Mouse (Mus musculus) frontal cortex, adult 2 months (tissue): Measurements from ENCODE around the gene Gm12666. TPM values are rescaled to one million over a fixed set of nuclear protein-coding genes. Genes with fewer than 3 reads are reported as not detected.
"Not testable (repeated sequence)": the region's sequence is repeated elsewhere in the genome, so short reads cannot be mapped to it uniquely, and the experiment has no call there.

Experiments
- DNase-seq, 2 experiments: peaks; one replicate each; pipeline ENCODE4 v3.0.0; 2022; ENCODE audit warnings: low spot score in 1 of 2; ENCODE audit errors: extremely low spot score in 1 of 2
- polyA plus RNA-seq: library from polyadenylated mRNA; depleted of rRNA; stranded (reverse); fragments of >200 nt; gene quantifications from 2 replicates; pipeline ENCODE4 v1.2.3, GENCODE M21; 2012; rRNA removed

The Gm12666 gene
- not detected in 2 replicates for polyA plus RNA-seq

DNA sequence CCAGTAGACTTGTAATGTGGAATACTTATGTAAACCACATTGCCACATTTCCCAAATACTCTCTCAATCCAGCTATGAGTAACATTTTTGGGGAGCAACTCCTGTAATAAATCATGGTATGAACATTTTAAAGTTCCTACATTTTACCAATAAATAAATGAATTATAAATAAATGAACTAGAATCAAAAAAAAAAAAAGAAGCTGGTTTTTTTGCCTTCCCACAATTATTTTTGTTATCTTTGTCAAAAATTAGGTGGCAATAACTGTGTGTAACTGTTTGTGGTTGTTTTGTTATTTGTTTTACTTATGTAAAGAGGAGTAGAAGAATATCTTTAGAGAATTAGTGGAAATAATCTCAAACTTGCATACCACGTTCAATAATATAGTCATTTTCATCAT lies at the start of gene Gm12666:
Gm12666 (minus strand) TSS at position 101 of the 400 bp plus-strand sequence.
- DNase-seq: not testable (repeated sequence)

DNA sequence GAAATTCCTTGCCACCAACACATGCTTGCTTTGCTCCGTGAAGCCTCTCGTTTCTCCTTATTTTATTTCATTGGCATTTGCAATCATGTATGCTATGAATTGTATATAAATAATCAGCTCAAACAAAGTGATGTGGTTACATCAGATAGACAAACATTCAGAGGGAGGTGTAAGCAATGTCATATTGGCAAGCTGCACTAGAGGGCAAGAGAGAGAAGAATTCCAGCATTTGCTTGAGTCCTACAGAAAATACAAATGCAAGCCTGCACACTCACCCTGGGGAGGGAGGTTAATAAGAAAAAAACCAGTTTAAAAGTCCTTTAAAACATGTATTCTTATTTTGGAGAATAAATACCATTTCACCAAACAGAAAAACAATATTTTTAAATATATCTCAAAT lies 34.8 kb upstream of the Gm12666 start:
- no peak for DNase-seq

DNA sequence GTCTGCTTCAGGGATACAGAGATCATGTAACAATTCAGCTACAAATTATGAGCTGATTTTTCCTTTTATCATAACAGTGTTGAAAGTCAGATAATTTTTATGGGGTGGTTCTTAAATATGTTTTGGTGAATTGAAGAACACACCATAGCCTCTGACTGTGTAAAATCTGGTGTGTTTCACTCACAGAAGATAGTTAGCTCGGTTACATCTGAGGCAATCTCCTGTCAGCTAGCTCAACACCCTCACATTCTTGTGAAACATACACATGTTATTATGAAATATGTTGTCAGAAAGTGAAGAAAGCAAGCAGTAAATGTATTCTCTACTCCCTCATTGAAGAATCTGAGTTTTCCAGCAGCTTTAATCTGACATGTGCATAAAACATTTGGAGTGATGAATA lies 24.7 kb upstream of the Gm12666 start:
- DNase-seq: no peak

DNA sequence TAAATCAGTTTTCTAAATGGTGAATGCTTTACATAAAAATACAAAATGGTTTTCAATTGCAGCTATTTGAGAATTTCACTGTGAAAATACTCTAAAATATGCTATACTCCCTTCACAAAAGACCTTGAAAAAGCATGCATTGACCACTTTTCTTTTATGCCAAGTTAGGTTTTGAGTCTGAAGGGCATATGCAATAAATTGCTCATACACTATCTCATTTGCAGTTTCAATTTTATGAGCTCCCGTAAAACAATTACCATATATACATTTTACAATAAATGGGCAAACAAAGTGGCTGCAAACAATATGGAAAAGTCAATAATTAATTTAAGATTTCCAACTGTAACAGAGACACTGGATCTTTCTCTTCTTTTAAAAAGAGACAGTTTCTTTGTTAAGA lies 38.9 kb downstream of the Gm12666 start:
- no peak for DNase-seq

DNA sequence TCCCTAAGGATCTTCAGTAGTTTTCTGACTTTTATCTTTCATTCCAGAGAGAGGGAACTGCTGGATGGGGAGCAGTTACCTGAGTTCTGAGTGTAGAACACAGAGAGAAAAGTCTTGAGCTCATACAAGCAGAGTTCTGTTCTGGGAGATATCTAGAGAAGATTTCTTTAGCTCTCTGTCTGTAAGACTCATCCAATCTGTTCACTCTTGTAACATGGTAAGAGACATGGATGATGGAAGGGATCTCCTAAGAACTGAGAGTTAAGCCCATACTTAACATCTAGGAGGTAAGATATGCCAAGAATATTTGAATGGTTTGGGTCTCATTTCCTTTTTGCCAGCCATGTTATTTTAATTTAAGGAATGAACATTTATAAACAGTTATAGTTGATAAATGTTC lies 44.4 kb downstream of the Gm12666 start, which contains the start of gene Izumo3:
Izumo3 (minus strand) TSS at position 101 of the 400 bp plus-strand sequence.
- no peak for DNase-seq

Other genes with a start within 250 kb of the Gm12666 start
- not detected in 2 replicates for gene Izumo3, start 44.5 kb downstream of the Gm12666 start, polyA plus RNA-seq